Mouse (Mus musculus): ENCODE results near the gene Med17.

Med17 gene

DNA sequence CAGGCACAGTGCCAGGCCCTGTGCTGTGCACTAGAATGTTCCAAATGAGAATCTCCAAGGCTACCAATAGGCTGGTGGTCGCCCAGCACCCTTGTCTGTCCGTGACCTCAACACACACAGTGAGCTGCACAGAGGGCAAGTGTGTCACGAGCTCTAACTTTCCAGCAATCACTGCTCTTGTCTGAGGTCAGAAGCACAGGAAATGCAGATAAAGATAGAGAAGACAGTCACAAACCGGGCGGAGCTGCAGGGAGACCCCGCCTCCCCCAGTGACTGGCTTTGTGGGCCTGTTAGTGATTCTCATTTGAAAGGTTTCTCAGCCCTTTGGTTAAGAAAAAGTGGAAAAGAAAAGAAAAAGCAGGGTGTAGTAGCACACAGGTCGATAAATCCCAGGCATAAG lies 29.4 kb downstream of the Med17 start:
- TF ChIP-seq GATA4 (IDR thresholded peaks at IDR 0.05; ENCODE audit: insufficient replicate concordance, low read length) = no peak

- no peak for TF ChIP-seq GATA4 (IDR thresholded peaks at IDR 0.05; ENCODE audit: insufficient replicate concordance, low read length)
These were observed 34.2 kb downstream of the Med17 start for GRCm38 (mm10) chr9:15245319-15246075.

GRCm38 (mm10) chr9:15242130-15242529 lies 37.6 kb downstream of the Med17 start:
- no peak for TF ChIP-seq GATA4 (IDR thresholded peaks at IDR 0.05; ENCODE audit: insufficient replicate concordance, low read length)

GRCm38 (mm10) chr9:15241596-15241939 lies 38.2 kb downstream of the Med17 start:
- TF ChIP-seq GATA4 (IDR thresholded peaks at IDR 0.05; ENCODE audit: insufficient replicate concordance, low read length) = no peak

DNA sequence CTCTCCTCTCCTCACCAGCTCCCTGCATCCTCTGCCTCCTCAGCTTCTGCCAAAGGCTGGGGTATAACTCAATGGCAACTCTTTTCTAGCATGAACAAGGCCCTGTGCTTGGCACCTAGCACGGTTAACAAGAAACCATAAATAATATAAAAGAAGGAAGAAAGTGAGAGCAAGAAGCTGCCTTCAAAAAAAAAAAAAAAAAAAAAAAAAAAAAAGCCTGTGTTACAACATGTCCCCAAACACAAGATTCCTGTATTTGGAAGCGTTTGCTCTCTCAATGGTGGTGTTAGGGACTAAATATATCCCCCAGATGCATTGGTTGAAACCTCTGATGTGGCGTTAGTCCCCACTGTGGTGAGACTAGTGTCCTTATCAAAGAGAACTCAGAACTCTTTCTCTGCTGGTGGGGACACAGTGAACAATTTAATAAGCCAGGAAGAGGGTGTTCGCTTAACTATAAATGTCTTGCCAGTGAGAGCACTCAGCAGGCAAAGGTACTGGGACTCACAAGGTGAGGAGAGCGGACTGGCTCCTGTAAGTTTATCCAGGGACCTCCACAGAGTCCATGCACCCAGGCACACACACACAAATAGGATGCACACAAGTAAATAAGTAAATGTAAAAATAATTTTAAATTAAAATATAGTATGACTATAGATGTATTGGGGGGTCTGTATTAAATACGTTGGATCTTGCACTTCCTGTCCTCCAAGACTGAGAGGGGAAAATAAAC lies 38.7 kb downstream of the Med17 start:
- no peak for TF ChIP-seq GATA4 (IDR thresholded peaks at IDR 0.05; ENCODE audit: insufficient replicate concordance, low read length)

GRCm38 (mm10) chr9:15240006-15240405 lies 39.7 kb downstream of the Med17 start:
- TF ChIP-seq GATA4 (IDR thresholded peaks at IDR 0.05; ENCODE audit: insufficient replicate concordance, low read length) = no peak

GRCm38 (mm10) chr9:15239042-15239925 lies 40.4 kb downstream of the Med17 start, which contains the start of gene Vstm5:
TSS of gene Vstm5 (plus strand) at chr9:15239045.
- TF ChIP-seq GATA4 (IDR thresholded peaks at IDR 0.05; ENCODE audit: insufficient replicate concordance, low read length) = no peak

DNA sequence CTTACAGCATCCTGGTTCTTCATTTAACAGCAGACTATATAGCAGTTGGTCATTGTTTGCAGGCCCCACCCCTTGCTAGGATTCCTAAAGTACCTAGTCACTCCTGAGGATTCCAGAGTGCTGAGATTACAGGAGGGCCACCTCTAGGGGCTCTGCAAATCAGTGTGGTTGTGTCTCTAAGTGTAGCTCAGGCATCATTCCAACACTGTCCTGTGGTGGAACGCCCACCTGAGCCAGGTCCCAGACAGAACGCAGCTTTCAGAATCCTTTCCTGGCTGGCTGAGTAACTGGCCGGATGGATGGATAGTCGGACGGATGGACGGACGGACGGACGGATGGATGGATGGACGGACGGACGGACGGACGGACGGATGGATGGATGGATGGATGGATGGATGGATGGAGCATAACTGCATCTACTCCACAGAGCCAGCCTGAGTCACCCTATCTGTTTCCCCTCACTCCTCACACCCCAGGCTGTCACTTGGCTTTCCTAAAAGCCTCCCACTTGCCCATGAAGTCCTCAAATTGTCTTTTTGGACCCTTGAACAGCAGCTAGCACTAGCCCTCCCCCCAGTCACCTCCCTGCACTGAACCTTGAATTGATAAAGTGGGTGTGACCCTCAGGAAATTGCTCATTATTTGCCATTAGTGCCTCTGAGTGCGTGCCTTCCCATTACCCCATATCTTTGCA lies 41.3 kb downstream of the Med17 start:
- no peak for TF ChIP-seq GATA4 (IDR thresholded peaks at IDR 0.05; ENCODE audit: insufficient replicate concordance, low read length)

GRCm38 (mm10) chr9:15237516-15238296 lies 42.0 kb downstream of the Med17 start:
- no peak for TF ChIP-seq GATA4 (IDR thresholded peaks at IDR 0.05; ENCODE audit: insufficient replicate concordance, low read length)

DNA sequence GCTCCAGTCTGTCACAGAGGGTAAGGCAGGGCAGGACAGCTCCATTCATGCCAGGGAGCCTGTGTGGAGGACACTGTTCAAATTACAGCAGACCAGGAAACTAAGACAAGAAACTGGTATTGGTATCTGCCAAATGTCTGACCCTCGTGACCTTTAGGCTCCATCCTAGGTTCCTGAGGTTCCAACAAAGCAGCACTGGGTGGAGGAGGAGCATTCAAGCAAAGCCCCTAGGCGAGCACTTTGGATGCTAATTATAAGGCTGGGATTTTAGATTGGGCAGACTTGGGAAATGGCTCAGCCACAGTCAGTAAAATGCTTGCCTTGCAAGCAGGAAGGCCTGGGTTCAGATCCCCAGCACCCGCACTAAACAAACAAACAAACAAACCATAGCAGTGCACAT lies 43.7 kb downstream of the Med17 start:
- no peak for TF ChIP-seq GATA4 (IDR thresholded peaks at IDR 0.05; ENCODE audit: insufficient replicate concordance, low read length)

DNA sequence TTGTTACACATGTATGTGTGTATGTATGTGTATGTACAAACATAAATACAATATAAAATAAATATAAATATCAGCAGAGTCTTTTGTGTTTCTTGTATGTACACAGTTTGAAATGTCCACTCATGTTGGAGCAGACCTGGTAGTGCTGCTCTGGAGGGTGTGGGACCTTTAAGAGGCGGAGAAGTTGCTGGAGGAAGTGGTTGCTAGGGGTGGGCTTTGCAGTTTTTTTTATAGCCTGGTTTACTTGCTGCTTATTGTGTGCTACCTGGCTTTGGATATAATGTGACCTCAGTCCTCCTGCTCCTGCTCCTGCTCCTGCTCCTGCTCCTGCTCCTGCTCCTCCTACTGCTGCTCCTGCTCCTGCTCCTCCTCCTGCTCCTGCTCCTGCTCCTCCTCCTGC lies 46.1 kb downstream of the Med17 start:
- TF ChIP-seq GATA4 (IDR thresholded peaks at IDR 0.05; ENCODE audit: insufficient replicate concordance, low read length) = no peak

GRCm38 (mm10) chr9:15232445-15232844 lies 47.3 kb downstream of the Med17 start:
- TF ChIP-seq GATA4 (IDR thresholded peaks at IDR 0.05; ENCODE audit: insufficient replicate concordance, low read length) = no peak

- no peak for TF ChIP-seq GATA4 (IDR thresholded peaks at IDR 0.05; ENCODE audit: insufficient replicate concordance, low read length)
These were observed 54.8 kb downstream of the Med17 start for GRCm38 (mm10) chr9:15224912-15225311.

GRCm38 (mm10) chr9:15213695-15214094 lies 66.0 kb downstream of the Med17 start:
- no peak for TF ChIP-seq GATA4 (IDR thresholded peaks at IDR 0.05; ENCODE audit: insufficient replicate concordance, low read length)
